Mouse (Mus musculus) midbrain, embryonic 11.5 days (tissue): ENCODE results near the gene Gm28036. TPM values are rescaled to one million over a fixed set of nuclear protein-coding genes. Genes with fewer than 3 reads are reported as not detected.
A peak's percentile ranks its signal among the peaks of the same experiment; 100 is the strongest.

Source experiments
- ATAC-seq: fragments of 200-750 bp; cut with Nextera tagmentation; 2 replicates; pipeline ENCODE4 v1.8.0; 2017; ENCODE audit warnings: moderate TSS enrichment, moderate library complexity; ENCODE audit not compliant: low FRiP score
- DNase-seq: peaks from one replicate; pipeline ENCODE4 v3.0.0; 2015; ENCODE audit warnings: low spot score; ENCODE audit errors: missing footprints
- H3K27ac ChIP-seq: fragments of 300-500 bp; sonication (generic); 2 replicates; pipeline ENCODE4 v1.5.1; 2014; ENCODE audit warnings: low read depth, low read length
- H3K27me3 ChIP-seq: fragments of 300-500 bp; sonication (generic); 2 replicates; pipeline ENCODE4 v1.6.1; 2014; ENCODE audit warnings: mild to moderate bottlenecking, low read length, moderate library complexity, mixed read lengths; ENCODE audit not compliant: control insufficient read depth, insufficient read depth
- H3K36me3 ChIP-seq: fragments of 300-500 bp; sonication (generic); 2 replicates; pipeline ENCODE4 v1.6.1; 2014; ENCODE audit warnings: mild to moderate bottlenecking, low read length, moderate library complexity, mixed read lengths; ENCODE audit not compliant: control insufficient read depth, insufficient read depth
- H3K4me1 ChIP-seq: fragments of 300-500 bp; sonication (generic); 2 replicates; pipeline ENCODE4 v1.6.1; 2014; ENCODE audit warnings: low read length; ENCODE audit not compliant: control insufficient read depth, insufficient read depth
- H3K4me2 ChIP-seq: fragments of 300-500 bp; sonication (generic); 2 replicates; pipeline ENCODE4 v1.6.1; 2014; ENCODE audit warnings: mild to moderate bottlenecking, moderate library complexity
- H3K4me3 ChIP-seq: fragments of 300-500 bp; sonication (generic); 2 replicates; pipeline ENCODE4 v1.5.1; 2014; ENCODE audit warnings: low read depth, low read length
- H3K9ac ChIP-seq: fragments of 300-500 bp; sonication (generic); 2 replicates; pipeline ENCODE4 v1.6.1; 2014; ENCODE audit warnings: low read length
- H3K9me3 ChIP-seq: fragments of 300-500 bp; sonication (generic); 2 replicates; pipeline ENCODE4 v1.6.1; 2016; ENCODE audit warnings: low read length; ENCODE audit not compliant: control insufficient read depth
- WGBS: fragments of 180-500 bp; shearing (Covaris S2); extraction: QIAGEN DNeasy Blood & Tissue Kit; methylation state at CpG from one replicate; pipeline ENCODE4 v1.1.7; 2014; 5-methylcytosine and 5-hydroxymethylcytosine counted together
- polyA plus RNA-seq: library from polyadenylated mRNA; unstranded; fragments of >200 nt; fragmentation: Nextera tagmentation; extraction: Ambion mirVana; gene quantifications from 2 replicates; pipeline ENCODE4 v1.2.1, GENCODE M21; 2014

Gm28036 gene
- polyA plus RNA-seq, 1 experiment from 2014 or later: 19.6 TPM

DNA sequence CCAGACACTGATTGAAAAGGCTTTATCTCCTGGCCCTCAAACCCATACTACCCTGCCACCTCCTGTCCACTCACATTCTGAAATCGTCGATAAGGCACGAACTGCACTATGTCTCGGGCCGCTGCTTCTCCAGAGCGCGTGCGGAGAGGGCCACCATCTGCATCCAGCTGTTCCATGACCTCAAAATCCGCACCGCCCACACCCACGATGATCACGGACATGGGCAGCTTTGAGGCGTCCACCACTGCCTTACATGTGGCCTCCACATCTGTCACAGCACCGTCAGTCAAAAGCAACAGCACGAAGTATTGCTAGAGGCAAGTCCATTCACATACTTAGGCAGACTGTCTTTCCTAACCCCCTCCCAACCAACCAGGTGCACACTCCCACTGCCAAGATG lies 53.2 kb downstream of the Gm28036 start:
- no peaks in the 10 kb centered on the region for H3K4me1 ChIP-seq
- no peak overlapping the region for H3K4me2 ChIP-seq
- no peak overlapping the region for H3K4me3 ChIP-seq
- peaks cover 36% of the 10 kb centered on the region for H3K36me3 ChIP-seq
- DNase-seq (no peak), ATAC-seq (no peak)
- no peaks in the 10 kb centered on the region; the same call in 1 of the 2 replicates for H3K27me3 ChIP-seq
- H3K27ac ChIP-seq: no peak overlapping the region
- no peaks in the 10 kb centered on the region for H3K9me3 ChIP-seq
- no peak overlapping the region for H3K9ac ChIP-seq
- WGBS: 95% methylated on average over 15 of the region's 15 CpGs

DNA sequence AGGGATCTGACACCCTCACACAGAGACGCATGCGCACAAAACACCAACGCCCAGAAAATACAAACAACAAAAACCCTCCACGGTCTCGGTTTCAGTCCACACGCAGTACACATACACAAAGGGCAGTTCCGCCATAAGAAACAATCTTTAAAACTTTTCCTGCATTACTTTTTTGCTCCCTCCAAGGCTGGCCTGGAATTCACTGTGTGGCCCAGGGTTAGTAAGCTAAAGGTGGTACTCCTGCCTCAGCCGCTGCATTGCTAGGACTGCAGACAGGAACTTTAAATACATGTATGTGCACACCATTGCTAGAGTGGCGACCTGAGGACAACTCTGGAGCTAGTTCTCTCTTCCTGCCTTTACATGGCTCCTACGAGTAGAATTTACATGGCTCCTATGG lies 55.7 kb downstream of the Gm28036 start:
- 96% methylated on average over 10 of the region's 10 CpGs for WGBS
- Histone ChIP-seq H3K4me2 (no peak overlapping the region), H3K4me1 (peaks cover 3% of the 10 kb centered on the region; the same call in 1 of the 2 replicates), H3K9me3 (no peaks in the 10 kb centered on the region), H3K4me3 (no peak overlapping the region), H3K27ac (no peak overlapping the region), H3K27me3 (no peaks in the 10 kb centered on the region; the same call in 1 of the 2 replicates), H3K36me3 (peaks cover 27% of the 10 kb centered on the region), H3K9ac (no peak overlapping the region)
- ATAC-seq (no peak), DNase-seq (peak; percentile 81)

DNA sequence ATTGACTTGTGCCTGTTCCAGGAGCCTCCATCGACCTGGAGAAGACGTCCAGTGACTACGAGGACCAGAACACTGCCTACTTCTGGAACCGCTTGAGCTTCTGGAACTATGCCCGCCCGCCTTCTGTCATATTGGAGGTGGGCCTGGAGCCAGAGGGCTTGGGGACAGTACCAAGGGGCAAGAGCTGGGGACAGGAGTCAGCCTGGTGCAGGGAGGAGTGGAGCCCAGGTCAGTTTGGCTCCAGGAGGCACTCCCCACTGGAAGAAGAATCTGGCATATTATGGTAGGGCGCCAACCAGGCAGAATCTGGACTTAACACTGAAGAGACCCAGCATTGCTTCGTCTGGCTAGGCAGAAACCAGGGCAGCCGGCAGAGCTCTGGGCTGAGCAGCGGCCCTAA lies 59.0 kb downstream of the Gm28036 start:
- peaks cover 7% of the 10 kb centered on the region for H3K4me1 ChIP-seq
- H3K9ac ChIP-seq: no peak overlapping the region
- H3K27ac ChIP-seq: no peak overlapping the region
- no peaks in the 10 kb centered on the region; the same call in 1 of the 2 replicates for H3K27me3 ChIP-seq
- ATAC-seq: no peak
- no peak overlapping the region for H3K4me2 ChIP-seq
- H3K9me3 ChIP-seq: no peaks in the 10 kb centered on the region
- DNase-seq: no peak
- WGBS: 95% methylated on average over 10 of the region's 10 CpGs
- no peak overlapping the region for H3K4me3 ChIP-seq
- H3K36me3 ChIP-seq: peaks cover 10% of the 10 kb centered on the region; the same call in 1 of the 2 replicates

DNA sequence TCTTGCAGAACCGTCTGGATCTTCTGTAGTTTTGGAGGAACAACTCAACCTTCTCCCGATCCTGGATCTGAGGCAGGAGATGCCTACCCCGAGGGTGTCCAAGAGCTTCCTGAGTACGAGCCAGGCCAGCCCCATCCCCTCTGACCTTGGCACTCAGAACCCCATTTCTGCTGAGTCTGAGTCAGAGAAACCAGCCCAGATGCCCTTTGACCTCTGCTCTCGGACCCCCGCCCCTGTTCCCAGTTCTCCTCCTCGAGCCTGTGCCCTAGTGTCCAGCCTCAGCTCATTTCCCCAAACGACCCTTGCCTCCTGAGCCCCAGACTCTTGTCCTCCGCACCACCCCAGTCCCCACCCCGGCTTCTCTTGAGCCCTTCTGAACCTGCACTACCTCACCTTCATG lies 60.8 kb downstream of the Gm28036 start:
- peak overlapping the region; percentile 94 for H3K4me2 ChIP-seq
- H3K36me3 ChIP-seq: peaks cover 10% of the 10 kb centered on the region; the same call in 1 of the 2 replicates
- peak overlapping the region; percentile 73 for H3K4me3 ChIP-seq
- ATAC-seq: 0 out of 2 replicates have a peak, but pooled peaks have one; percentile 9
- no peak overlapping the region for H3K27ac ChIP-seq
- no peaks in the 10 kb centered on the region for H3K9me3 ChIP-seq
- no peak for DNase-seq
- peak overlapping the region; percentile 90 for H3K9ac ChIP-seq
- H3K27me3 ChIP-seq: no peaks in the 10 kb centered on the region
- WGBS: 30% methylated on average over 10 of the region's 10 CpGs
- H3K4me1 ChIP-seq: peaks cover 7% of the 10 kb centered on the region

DNA sequence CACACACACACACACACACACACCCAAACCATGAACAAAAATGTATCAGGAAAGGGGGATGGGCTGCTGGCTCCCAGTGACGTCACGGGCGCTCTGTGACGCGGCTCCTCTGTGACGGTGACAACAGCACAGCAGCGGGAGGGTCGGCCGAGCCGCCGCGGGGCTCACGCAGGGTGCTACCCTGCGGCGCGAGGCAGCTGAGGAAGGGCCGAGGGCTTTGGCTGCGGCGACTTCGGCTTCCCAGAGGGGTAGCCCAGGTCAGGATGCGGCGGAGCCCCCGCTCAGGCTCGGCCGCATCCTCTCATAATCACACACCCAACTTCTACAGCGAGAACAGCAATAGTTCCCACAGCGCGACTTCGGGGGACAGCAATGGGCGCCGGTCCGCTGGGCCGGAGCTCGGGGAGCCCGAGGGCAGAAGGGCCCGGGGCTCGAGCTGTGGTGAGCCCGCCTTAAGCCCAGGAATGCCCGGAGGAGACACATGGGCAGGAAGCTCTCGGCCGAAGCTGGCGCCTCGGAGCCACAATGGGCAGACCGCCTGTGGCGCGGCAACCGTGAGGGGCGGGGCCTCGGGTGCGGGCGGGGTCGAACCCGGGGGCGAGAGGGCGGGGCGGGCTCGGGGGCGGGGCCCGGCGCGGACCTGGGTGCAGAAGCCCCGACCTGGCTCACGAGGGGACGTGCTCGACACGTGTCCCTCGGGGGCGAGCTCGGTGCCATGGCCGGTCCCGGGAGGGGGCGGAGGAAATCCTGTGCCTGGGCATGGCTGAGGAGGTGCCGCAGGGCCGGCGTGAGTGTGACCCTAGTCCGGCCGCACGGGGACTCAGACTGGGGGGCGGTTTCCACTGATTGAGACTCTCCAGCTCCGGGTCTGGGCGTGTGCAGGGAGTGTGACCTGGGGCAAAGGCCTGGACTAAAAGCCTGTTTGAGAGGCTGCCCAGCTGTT lies 61.5 kb downstream of the Gm28036 start, which contains the start of gene Spag4:
Spag4 (plus strand) TSS at position 77 of the 943 bp plus-strand sequence.
- peak within 1 kb of the TSS; percentile 90 for H3K9ac ChIP-seq
- WGBS: under 1% methylated on average over 81 of the region's 81 CpGs

DNA sequence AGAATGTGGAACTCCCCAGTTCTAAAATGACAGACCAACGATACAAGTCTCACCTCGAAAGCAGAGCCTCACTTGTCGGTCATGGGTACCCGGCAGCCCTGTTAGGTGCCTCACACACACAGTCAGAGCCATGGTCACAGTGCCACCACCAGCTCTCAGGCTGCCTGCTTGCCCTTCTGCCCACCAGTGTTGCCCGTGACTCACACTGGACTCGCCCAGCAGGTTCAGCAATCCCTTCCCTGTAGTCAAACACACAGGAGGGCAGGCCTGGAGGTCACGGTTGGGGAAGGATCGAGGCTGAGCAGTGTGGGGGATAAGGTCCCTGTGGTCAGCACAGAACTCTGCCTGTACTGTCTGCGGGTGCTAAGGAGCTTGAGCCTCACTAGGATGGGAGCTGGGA lies 74.1 kb downstream of the Gm28036 start, which contains the start of gene Fer1l4:
Fer1l4 (minus strand) TSS at position 132 of the 400 bp plus-strand sequence.
- DNase-seq (no peak), ATAC-seq (no peak)
- Histone ChIP-seq H3K36me3 (no peaks in the 10 kb centered on the region), H3K4me1 (no peaks in the 10 kb centered on the region), H3K4me2 (no peak within 1 kb of the TSS), H3K9ac (no peak within 1 kb of the TSS), H3K27ac (no peak within 1 kb of the TSS), H3K4me3 (no peak within 1 kb of the TSS), H3K9me3 (no peaks in the 10 kb centered on the region), H3K27me3 (no peaks in the 10 kb centered on the region)
- 85% methylated on average over 9 of the region's 9 CpGs for WGBS

More for the DNA sequence above, 61.5 kb downstream of the Gm28036 start, which contains the start of gene Spag4:
- no peaks in the 10 kb centered on the region for H3K27me3 ChIP-seq
- H3K27ac ChIP-seq: peak within 1 kb of the TSS; percentile 65
- peaks cover 10% of the 10 kb centered on the region; the same call in 1 of the 2 replicates for H3K36me3 ChIP-seq
- no peaks in the 10 kb centered on the region for H3K9me3 ChIP-seq
- peak; percentile 99 for DNase-seq
- H3K4me2 ChIP-seq: peak within 1 kb of the TSS; percentile 94
- peaks cover 7% of the 10 kb centered on the region for H3K4me1 ChIP-seq
- ATAC-seq: peak; percentile 85
- H3K4me3 ChIP-seq: peak within 1 kb of the TSS; percentile 73

DNA sequence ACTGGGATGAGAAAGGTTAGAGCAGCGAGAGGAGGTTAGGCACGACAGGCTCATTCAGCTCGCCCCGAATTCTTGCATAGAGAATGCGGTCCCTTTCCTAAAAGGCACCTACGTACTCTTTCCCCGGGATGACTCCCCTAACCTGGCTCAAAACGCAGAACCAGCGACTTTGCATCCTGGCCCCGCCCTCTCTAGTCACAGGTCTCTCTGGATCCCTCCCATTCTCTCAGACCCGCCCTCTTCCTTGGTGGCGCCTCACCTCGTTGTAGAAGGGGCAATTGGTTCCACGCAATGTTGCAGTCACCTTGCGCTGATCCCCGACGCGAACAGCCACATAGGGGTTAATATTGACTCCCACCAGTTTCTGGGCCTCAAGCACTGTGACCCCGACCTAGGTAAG lies 79.0 kb downstream of the Gm28036 start:
- Histone ChIP-seq H3K9me3 (no peaks in the 10 kb centered on the region), H3K4me3 (no peak overlapping the region), H3K27ac (no peak overlapping the region), H3K9ac (no peak overlapping the region), H3K36me3 (no peaks in the 10 kb centered on the region), H3K27me3 (no peaks in the 10 kb centered on the region), H3K4me2 (no peak overlapping the region), H3K4me1 (no peaks in the 10 kb centered on the region)
- 7% methylated on average over 19 of the region's 19 CpGs for WGBS
- ATAC-seq (no peak), DNase-seq (no peak)

DNA sequence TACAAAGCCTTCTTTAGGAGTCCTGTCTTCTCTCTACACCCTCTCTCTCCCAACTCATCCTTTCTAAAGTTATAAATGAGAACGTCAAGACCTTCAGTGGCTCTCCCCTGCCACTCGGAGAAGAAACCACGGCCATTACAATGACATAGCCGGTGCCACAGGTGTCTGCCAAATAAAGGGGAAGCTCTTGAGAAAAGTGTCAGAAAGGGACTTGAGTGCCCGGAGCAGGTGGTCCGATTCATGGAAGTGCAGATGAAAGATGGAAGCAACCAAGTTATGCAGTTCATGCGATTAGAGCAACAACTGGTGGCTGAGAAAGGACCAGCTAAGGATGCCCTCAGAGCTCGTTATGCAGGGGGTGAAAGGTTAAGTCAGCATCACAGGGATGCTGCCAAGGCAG lies 84.0 kb downstream of the Gm28036 start:
- H3K27ac ChIP-seq: no peak overlapping the region
- no peak overlapping the region for H3K4me2 ChIP-seq
- H3K36me3 ChIP-seq: no peaks in the 10 kb centered on the region
- H3K27me3 ChIP-seq: no peaks in the 10 kb centered on the region
- H3K4me1 ChIP-seq: no peaks in the 10 kb centered on the region
- no peak overlapping the region for H3K4me3 ChIP-seq
- H3K9ac ChIP-seq: no peak overlapping the region
- ATAC-seq (no peak), DNase-seq (peak; percentile 64)
- no peaks in the 10 kb centered on the region for H3K9me3 ChIP-seq
- WGBS: 85% methylated on average over 8 of the region's 8 CpGs

DNA sequence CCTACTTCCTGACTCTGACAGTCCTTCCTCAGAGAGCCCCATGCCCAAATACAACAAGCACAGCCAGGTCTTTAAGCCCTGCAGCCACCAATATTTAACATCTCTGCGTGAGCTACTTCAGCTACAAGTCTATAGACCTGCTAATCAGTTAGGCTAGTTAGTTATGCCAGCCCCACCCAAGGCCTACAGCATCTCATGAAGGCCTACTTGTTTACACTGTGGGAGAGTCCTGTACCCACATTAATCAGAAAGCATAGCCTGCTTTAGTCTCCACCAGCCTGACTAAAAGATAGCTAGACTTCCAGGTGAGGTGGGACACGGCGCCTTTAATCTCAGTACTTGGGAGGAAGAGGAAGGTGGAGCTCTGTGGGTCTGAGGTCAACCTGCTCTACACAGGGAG lies 87.5 kb downstream of the Gm28036 start:
- 87% methylated on average over 3 of the region's 3 CpGs for WGBS
- no peak for ATAC-seq
- Histone ChIP-seq H3K4me1 (no peaks in the 10 kb centered on the region), H3K27ac (no peak overlapping the region), H3K27me3 (no peaks in the 10 kb centered on the region), H3K4me2 (no peak overlapping the region), H3K9me3 (no peaks in the 10 kb centered on the region), H3K4me3 (no peak overlapping the region), H3K36me3 (no peaks in the 10 kb centered on the region), H3K9ac (no peak overlapping the region)
- DNase-seq: no peak
